Mouse (Mus musculus) CH12.LX (cell line): ENCODE data around the gene Adarb1. TPM values are rescaled to one million over a fixed set of nuclear protein-coding genes. Genes with fewer than 3 reads are reported as not detected.
A peak's percentile ranks its signal among the peaks of the same experiment; 100 is the strongest.

Experiments
- DNase-seq: peaks from one replicate; pipeline ENCODE4 v3.0.0-alpha.2; 2013; ENCODE audit errors: extremely low read depth
- H3K27ac ChIP-seq: 2 replicates; pipeline ENCODE4 v1.5.1; 2012; ENCODE audit warnings: low read depth, mild to moderate bottlenecking, control low read depth, moderate library complexity; ENCODE audit not compliant: insufficient read depth
- H3K27me3 ChIP-seq: replicated peaks from 2 replicates; pipeline ENCODE3; 2012; ENCODE audit warnings: inconsistent platforms
- H3K36me3 ChIP-seq, 2 experiments: replicated peaks in 1 of 2; 2 replicates each; pipeline versions ENCODE3 to v1.6.1; 2012; ENCODE audit warnings: inconsistent platforms in 1 of 2, low read length in 1 of 2, mild to moderate bottlenecking in 1 of 2, mixed read lengths in 1 of 2, moderate library complexity in 1 of 2; ENCODE audit not compliant: control insufficient read depth in 1 of 2, insufficient read depth in 1 of 2
- H3K4me1 ChIP-seq, 2 experiments: 2 replicates each; pipeline ENCODE4 v1.6.1; 2012; ENCODE audit warnings: inconsistent platforms in 1 of 2, moderate library complexity in 1 of 2; ENCODE audit not compliant: insufficient read depth in 2 of 2, control insufficient read depth in 1 of 2
- H3K4me2 ChIP-seq: 2 replicates; pipeline ENCODE4 v1.6.1; 2012; ENCODE audit warnings: low read depth, mild to moderate bottlenecking, control low read depth; ENCODE audit not compliant: poor library complexity, insufficient read depth, severe bottlenecking
- H3K4me3 ChIP-seq, 3 experiments: fragments of 150-350 bp in 1 of 3; sonication (generic) in 1 of 3; replicated peaks in 1 of 3; 2 replicates each; pipeline versions ENCODE3 to v1.5.1; 2011 to 2012; ENCODE audit warnings: low read depth in 2 of 3, low read length in 2 of 3, mild to moderate bottlenecking in 2 of 3, moderate library complexity in 2 of 3, control low read depth in 1 of 3, improper control_type of control experiment in 1 of 3, inconsistent platforms in 1 of 3, mixed read lengths in 1 of 3; ENCODE audit not compliant: poor library complexity in 1 of 3
- H3K79me2 ChIP-seq: replicated peaks from 2 replicates; pipeline ENCODE4 v1.6.1; 2012; ENCODE audit warnings: mild to moderate bottlenecking, moderate library complexity; ENCODE audit not compliant: control insufficient read depth, poor library complexity, insufficient read depth, severe bottlenecking; ENCODE audit errors: extremely low read depth
- H3K9ac ChIP-seq: 2 replicates; pipeline ENCODE4 v1.6.1; 2012; ENCODE audit warnings: low read depth, mild to moderate bottlenecking, control low read depth, moderate library complexity; ENCODE audit not compliant: insufficient read depth
- H3K9me3 ChIP-seq: replicated peaks from 2 replicates; pipeline ENCODE3; 2012; ENCODE audit warnings: low read length, inconsistent platforms, mixed read lengths
- CHD2 ChIP-seq: IDR thresholded peaks from 2 replicates; pipeline ENCODE4 v1.6.1; 2011; ENCODE audit warnings: low read length, improper control_type of control experiment
- CTCF ChIP-seq, 2 experiments: IDR thresholded peaks in 1 of 2; conservative IDR thresholded peaks in 1 of 2; 2 replicates each; pipeline ENCODE4 v1.5.1; 2011 to 2012; ENCODE audit warnings: low read depth in 2 of 2, low read length in 2 of 2, improper control_type of control experiment in 1 of 2, inconsistent platforms in 1 of 2, mild to moderate bottlenecking in 1 of 2, moderate library complexity in 1 of 2
- E2F4 ChIP-seq: IDR thresholded peaks from 2 replicates; pipeline ENCODE4 v1.6.1; 2011; ENCODE audit warnings: low read depth, low read length, improper control_type of control experiment; ENCODE audit not compliant: insufficient replicate concordance
- EP300 ChIP-seq: IDR thresholded peaks from 2 replicates; pipeline ENCODE4 v1.6.1; 2011; ENCODE audit warnings: low read length, improper control_type of control experiment
- KAT2A ChIP-seq: IDR thresholded peaks from 2 replicates; pipeline ENCODE4 v1.6.1; 2012; ENCODE audit warnings: low read length, improper control_type of control experiment, inconsistent platforms; ENCODE audit not compliant: insufficient replicate concordance
- MAX ChIP-seq: IDR thresholded peaks from 2 replicates; pipeline ENCODE4 v1.6.1; 2011; ENCODE audit warnings: low read length, improper control_type of control experiment
- PAX5 ChIP-seq: IDR thresholded peaks from 2 replicates; pipeline ENCODE4 v1.6.1; 2012; ENCODE audit warnings: low read length, inconsistent platforms, mixed read lengths
- RAD21 ChIP-seq: IDR thresholded peaks from 2 replicates; pipeline ENCODE4 v1.6.1; 2011; ENCODE audit warnings: low read depth, mild to moderate bottlenecking, low read length, improper control_type of control experiment, moderate library complexity
- RCOR1 ChIP-seq: conservative IDR thresholded peaks from 2 replicates; pipeline ENCODE4 v1.6.1; 2012; ENCODE audit warnings: low read depth, mild to moderate bottlenecking, inconsistent platforms, low read length, improper control_type of control experiment
- USF1 ChIP-seq: IDR thresholded peaks from 2 replicates; pipeline ENCODE4 v1.6.1; 2014; ENCODE audit warnings: low read depth, mild to moderate bottlenecking, inconsistent platforms, low read length, improper control_type of control experiment
- ZC3H11A ChIP-seq: IDR thresholded peaks from 2 replicates; pipeline ENCODE4 v1.6.1; 2012; ENCODE audit warnings: low read depth, mild to moderate bottlenecking, inconsistent platforms, low read length, improper control_type of control experiment
- ZKSCAN1 ChIP-seq: IDR thresholded peaks from 2 replicates; pipeline ENCODE4 v1.6.1; 2012; ENCODE audit warnings: low read depth, inconsistent platforms, low read length, improper control_type of control experiment, borderline replicate concordance
- dilution Hi-C: fragments of 300-500 bp; cut with MboI; formaldehyde crosslinking; loops from 2 replicates; pipeline ENCODE4 v1.14.3; 2020; ENCODE audit warnings: low sequenced_read_pairs; ENCODE audit not compliant: extremely low pct_unique_long_range_greater_than_20kb, extremely low pct_ligation_motif_present
- in situ Hi-C: fragments of 300-500 bp; cut with MboI; formaldehyde crosslinking; loops from 3 replicates; pipeline ENCODE4 v1.14.3; 2019; ENCODE audit warnings: low sequenced_read_pairs, low pct_ligation_motif_present, low pct_unique_long_range_greater_than_20kb, mixed read lengths
- polyA plus RNA-seq: library from polyadenylated mRNA; unstranded; fragments of >175 nt; gene quantifications from 2 replicates; pipeline ENCODE4 v1.2.1, GENCODE M21; 2012; ENCODE audit warnings: low read depth; ENCODE audit not compliant: insufficient read length
- total RNA-seq, 2 experiments: library from RNA; depleted of rRNA; stranded (reverse); fragments of 300-350 nt in 1 of 2; fragments of >200 nt in 1 of 2; gene quantifications; 2 replicates each; pipeline ENCODE4 v1.2.3; 2012 to 2014

Adarb1 gene
- total and polyA plus RNA-seq, 3 experiments: 1.7 to 3.5 (median 2.4) TPM

- H3K9me3 ChIP-seq: peaks cover 9% of the 10 kb centered on the region
- H3K9ac ChIP-seq: no peak overlapping the region
- peaks cover 10% of the 10 kb centered on the region for H3K27me3 ChIP-seq
- no peak overlapping the region for H3K27ac ChIP-seq
- no peak for DNase-seq
- H3K4me2 ChIP-seq: no peak overlapping the region
- peak in 1 of 2 experiments; percentile 34; a peak in 1 of 4 replicates for TF ChIP-seq CTCF (conservative IDR thresholded peaks at IDR 0.05 in 1 of 2, IDR thresholded peaks at IDR 0.05 in 1 of 2; ENCODE audit: low read depth in 2 of 2, low read length in 2 of 2)
- TF ChIP-seq USF1: no peak
- no peak overlapping the region for H3K4me3 ChIP-seq
- H3K4me1 ChIP-seq: peaks cover 0 to 3% of the 10 kb centered on the region in 2 experiments; a peak in 2 of 4 replicates
- dilution Hi-C loops (no loop called here), in situ Hi-C loops (no loop called here)
- H3K79me2 ChIP-seq: no peaks in the 10 kb centered on the region
- H3K36me3 ChIP-seq: no peaks in the 10 kb centered on the region
Measured at GRCm38 (mm10) chr10:77442250-77442649, 24.2 kb upstream of the Adarb1 start.

GRCm38 (mm10) chr10:77441812-77442211 is 23.7 kb upstream of the Adarb1 start:
- TF ChIP-seq MAX (no peak), KAT2A (no peak)
- TF ChIP-seq, all 38 proteins: peak for 0
- no peak overlapping the region for H3K4me2 ChIP-seq

DNA sequence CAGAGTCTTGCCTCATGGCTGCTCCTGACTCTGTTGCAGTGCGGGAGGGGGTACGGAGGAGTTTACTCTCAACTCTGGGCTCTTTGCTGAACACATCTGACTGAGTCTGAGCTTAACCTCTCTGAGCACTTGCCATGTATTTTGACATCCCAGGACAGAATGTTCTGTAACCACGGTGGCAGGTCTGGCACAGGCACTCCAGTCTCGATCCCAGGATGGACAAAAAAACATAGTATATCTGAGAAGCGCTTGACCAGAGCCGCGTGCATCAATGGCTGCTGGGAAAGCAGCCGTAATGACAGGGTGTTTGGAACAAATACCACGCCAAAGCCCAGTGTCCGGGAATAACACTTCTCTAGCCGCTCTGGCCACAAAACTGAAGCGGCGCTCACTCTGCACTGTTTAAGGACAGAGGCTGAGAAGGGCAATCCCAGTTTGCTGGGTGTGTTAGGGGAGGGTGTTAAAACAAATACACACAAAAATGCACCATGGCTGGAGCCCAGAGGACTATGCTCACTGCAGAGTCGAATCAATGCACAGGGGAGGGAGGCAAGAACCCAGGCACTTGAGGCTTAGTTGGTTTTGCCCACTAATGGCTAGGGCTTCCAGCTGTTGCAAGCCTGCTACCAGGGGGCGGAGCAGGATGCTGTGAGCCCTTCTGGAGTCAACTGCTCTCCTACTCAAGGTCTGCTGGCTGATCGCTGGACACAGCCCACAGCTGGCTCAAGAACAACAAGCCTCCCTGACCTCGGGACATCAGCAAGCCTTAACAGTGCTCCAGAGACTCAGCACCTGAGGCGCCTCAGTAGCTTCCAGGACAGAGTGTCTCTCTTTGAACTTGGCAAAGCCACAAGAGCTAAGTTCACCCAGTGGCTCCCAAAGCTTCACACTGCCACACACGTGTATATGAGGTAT is 23.0 kb upstream of the Adarb1 start:
- H3K9me3 ChIP-seq: peaks cover 9% of the 10 kb centered on the region
- H3K27me3 ChIP-seq: peaks cover 5% of the 10 kb centered on the region
- peaks cover 0 to 3% of the 10 kb centered on the region in 2 experiments; a peak in 2 of 4 replicates for H3K4me1 ChIP-seq
- no peak for DNase-seq
- dilution Hi-C loops (no loop called here), in situ Hi-C loops (no loop called here)
- no peaks in the 10 kb centered on the region for H3K79me2 ChIP-seq
- no peak overlapping the region for H3K27ac ChIP-seq
- H3K4me2 ChIP-seq: peak overlapping the region; percentile 4; the same call in 1 of the 2 replicates
- no peak overlapping the region for H3K4me3 ChIP-seq
- H3K36me3 ChIP-seq: no peaks in the 10 kb centered on the region
- no peak overlapping the region for H3K9ac ChIP-seq
- TF ChIP-seq E2F4 (no peak), ZC3H11A (no peak), EP300 (no peak), CHD2 (no peak), MAX (no peak), RAD21 (no peak), PAX5 (no peak), ZKSCAN1 (no peak), RCOR1 (no peak)

More at GRCm38 (mm10) chr10:77441812-77442211, 23.7 kb upstream of the Adarb1 start:
- Histone ChIP-seq H3K9me3 (peaks cover 9% of the 10 kb centered on the region), H3K79me2 (no peaks in the 10 kb centered on the region), H3K4me1 (peaks cover 0 to 3% of the 10 kb centered on the region in 2 experiments; a peak in 2 of 4 replicates), H3K27ac (no peak overlapping the region), H3K9ac (no peak overlapping the region), H3K4me3 (no peak overlapping the region), H3K36me3 (no peaks in the 10 kb centered on the region), H3K27me3 (peaks cover 7% of the 10 kb centered on the region)
- dilution Hi-C loops (no loop called here), in situ Hi-C loops (no loop called here)
- no peak for DNase-seq
